Mouse (Mus musculus): ENCODE measurements around the gene Zkscan16. TPM values are rescaled to one million over a fixed set of nuclear protein-coding genes. Genes with fewer than 3 reads are reported as not detected.

Zkscan16 gene
- 2.2 and 2.6 TPM in 2 replicates for polyA plus RNA-seq (2014; fragmentation: Nextera tagmentation; extraction: Ambion mirVana)

DNA sequence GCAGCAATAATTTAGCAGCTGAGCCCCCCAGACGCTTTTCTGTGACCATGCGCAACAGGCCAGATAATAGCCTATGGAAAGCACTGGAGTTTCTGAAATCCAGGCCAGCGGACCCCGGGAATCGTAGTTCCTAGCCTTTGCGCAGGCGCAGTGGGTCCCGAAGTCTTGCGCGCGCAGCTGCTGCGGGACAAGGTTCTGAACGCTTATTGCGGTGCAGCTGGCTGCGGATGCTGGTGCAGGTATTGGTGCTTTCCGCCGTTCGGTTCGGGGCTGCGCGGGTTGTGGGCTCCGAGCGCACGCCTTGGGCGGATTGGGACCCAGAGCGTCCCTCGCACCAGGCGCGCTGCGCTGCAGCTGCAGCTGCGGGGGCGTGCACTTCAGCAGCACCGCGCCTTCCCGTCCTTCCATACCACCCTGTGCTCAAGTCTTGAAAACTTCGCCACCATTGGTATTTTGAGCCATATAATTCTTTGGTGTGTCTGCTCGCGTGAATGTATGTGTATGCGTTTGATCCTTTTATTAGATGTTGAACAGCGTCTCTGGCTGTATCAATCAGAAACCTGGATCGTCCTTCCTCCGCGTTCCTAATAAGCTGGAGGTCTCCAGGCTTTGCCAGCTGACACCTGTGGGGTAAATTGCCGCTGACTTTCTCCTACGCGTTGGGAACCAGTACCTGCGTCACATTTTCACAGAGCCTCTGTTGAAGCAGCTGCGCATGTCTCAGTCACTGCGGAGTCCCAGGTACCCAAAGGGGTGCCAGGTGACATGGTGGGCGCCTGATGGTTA lies at the start of gene Zkscan16:
Gene Zkscan16 (plus strand): TSS at position 209 of the 786 bp plus-strand sequence.
- H3K27ac ChIP-seq (replicated peaks; ENCODE audit: low read depth, low read length), result peak within 1 kb of the TSS; percentile 49
- H3K4me3 ChIP-seq (replicated peaks; ENCODE audit: low read depth, low read length), result peak within 1 kb of the TSS; percentile 66
- WGBS, result 1% methylated on average over 50 of the region's 50 CpGs
- H3K36me3 ChIP-seq (ENCODE audit: control insufficient read depth, insufficient read depth, low read length), result no peaks in the 10 kb centered on the region
- ATAC-seq (ENCODE audit: low FRiP score, low TSS enrichment) (peak; percentile 82), DNase-seq (peak; percentile 98)
- no peaks in the 10 kb centered on the region for H3K27me3 ChIP-seq (ENCODE audit: control insufficient read depth, insufficient read depth, low read length)
- H3K4me2 ChIP-seq (ENCODE audit: low read length), result peak within 1 kb of the TSS; percentile 86
- no peaks in the 10 kb centered on the region; the same call in 1 of the 2 replicates for H3K4me1 ChIP-seq (ENCODE audit: control insufficient read depth, insufficient read depth, low read length)
- H3K9ac ChIP-seq (replicated peaks; ENCODE audit: low read length), result peak within 1 kb of the TSS; percentile 62
- no peaks in the 10 kb centered on the region for H3K9me3 ChIP-seq (ENCODE audit: control insufficient read depth, low read length)

DNA sequence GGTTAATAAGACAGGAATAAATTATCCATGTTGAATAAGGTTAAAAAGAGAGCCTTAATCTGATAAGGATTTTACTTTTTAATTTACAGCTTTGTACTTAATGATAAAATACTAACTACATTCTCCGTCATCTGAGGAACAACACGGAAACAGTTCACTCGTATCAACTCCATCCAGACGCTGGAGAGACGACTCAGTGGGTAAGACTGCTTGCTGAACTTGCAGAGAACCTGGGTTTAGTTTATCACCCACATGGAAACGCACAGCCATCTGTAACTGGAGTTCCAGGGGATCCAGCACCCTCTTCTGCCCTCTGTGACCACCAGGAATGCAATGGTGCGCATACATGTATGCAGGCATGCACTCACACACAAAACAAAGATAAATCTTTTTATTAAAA lies 49.0 kb upstream of the Zkscan16 start:
- H3K4me1 ChIP-seq (ENCODE audit: control insufficient read depth, insufficient read depth, low read length), result no peaks in the 10 kb centered on the region
- H3K4me3 ChIP-seq (replicated peaks; ENCODE audit: low read depth, low read length), result no peak overlapping the region
- DNase-seq, result no peak
- whole genome bisulfite sequencing, result 87% methylated on average over 7 of the region's 7 CpGs
- H3K9ac ChIP-seq (replicated peaks; ENCODE audit: low read length), result no peak overlapping the region
- no peaks in the 10 kb centered on the region for H3K9me3 ChIP-seq (ENCODE audit: control insufficient read depth, low read length)
- no peak for ATAC-seq (ENCODE audit: low FRiP score, low TSS enrichment)
- H3K27me3 ChIP-seq (ENCODE audit: control insufficient read depth, insufficient read depth, low read length), result no peaks in the 10 kb centered on the region
- H3K36me3 ChIP-seq (ENCODE audit: control insufficient read depth, insufficient read depth, low read length), result no peaks in the 10 kb centered on the region
- no peak overlapping the region for H3K27ac ChIP-seq (replicated peaks; ENCODE audit: low read depth, low read length)
- no peak overlapping the region for H3K4me2 ChIP-seq (ENCODE audit: low read length)

DNA sequence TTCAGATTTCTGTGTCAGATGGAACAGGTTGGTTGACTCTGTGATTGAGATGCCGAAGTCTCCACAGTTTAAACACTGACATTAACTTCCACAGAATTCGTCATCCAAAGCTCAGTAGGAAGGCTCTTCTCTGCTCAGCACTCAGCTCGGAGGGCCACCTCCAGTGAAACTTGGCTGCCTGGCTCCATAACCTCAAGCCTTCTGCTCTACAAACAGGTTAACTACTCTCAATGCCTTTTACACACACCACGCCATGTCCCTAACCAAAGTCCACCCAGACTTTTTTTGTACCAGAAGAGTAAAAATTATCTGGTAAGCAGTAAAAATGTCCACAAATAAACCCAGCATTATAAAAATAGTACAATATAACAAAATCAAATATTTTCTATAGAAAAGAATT lies 46.0 kb upstream of the Zkscan16 start:
- H3K4me3 ChIP-seq (replicated peaks; ENCODE audit: low read depth, low read length), result no peak overlapping the region
- 66% methylated on average over 4 of the region's 4 CpGs for WGBS
- H3K27ac ChIP-seq (replicated peaks; ENCODE audit: low read depth, low read length), result no peak overlapping the region
- no peaks in the 10 kb centered on the region for H3K4me1 ChIP-seq (ENCODE audit: control insufficient read depth, insufficient read depth, low read length)
- no peak for DNase-seq
- ATAC-seq (ENCODE audit: low FRiP score, low TSS enrichment), result no peak
- no peaks in the 10 kb centered on the region for H3K9me3 ChIP-seq (ENCODE audit: control insufficient read depth, low read length)
- H3K27me3 ChIP-seq (ENCODE audit: control insufficient read depth, insufficient read depth, low read length), result no peaks in the 10 kb centered on the region
- H3K9ac ChIP-seq (replicated peaks; ENCODE audit: low read length), result no peak overlapping the region
- H3K4me2 ChIP-seq (ENCODE audit: low read length), result no peak overlapping the region
- no peaks in the 10 kb centered on the region for H3K36me3 ChIP-seq (ENCODE audit: control insufficient read depth, insufficient read depth, low read length)

DNA sequence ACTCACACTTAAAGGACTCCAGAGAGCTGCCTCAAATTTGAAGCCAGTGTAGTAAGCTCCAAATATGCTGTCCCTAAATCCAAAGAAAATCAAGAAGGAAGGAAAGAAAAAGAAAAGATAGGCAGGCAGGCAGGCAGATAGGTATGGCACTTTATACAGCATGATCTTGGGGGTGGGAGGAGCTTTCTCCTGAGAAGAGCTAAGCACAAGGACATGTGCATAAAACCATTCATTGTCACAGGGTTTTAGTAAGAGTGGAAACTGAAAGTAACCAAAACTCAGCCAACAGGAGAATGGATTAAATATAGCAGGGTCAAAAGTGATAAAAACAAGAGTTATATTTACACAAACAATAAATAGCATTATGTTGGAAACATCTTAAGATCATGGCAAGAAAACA lies 45.1 kb upstream of the Zkscan16 start:
- H3K27me3 ChIP-seq (ENCODE audit: control insufficient read depth, insufficient read depth, low read length), result no peaks in the 10 kb centered on the region
- H3K36me3 ChIP-seq (ENCODE audit: control insufficient read depth, insufficient read depth, low read length), result no peaks in the 10 kb centered on the region
- ATAC-seq (ENCODE audit: low FRiP score, low TSS enrichment), result no peak

DNA sequence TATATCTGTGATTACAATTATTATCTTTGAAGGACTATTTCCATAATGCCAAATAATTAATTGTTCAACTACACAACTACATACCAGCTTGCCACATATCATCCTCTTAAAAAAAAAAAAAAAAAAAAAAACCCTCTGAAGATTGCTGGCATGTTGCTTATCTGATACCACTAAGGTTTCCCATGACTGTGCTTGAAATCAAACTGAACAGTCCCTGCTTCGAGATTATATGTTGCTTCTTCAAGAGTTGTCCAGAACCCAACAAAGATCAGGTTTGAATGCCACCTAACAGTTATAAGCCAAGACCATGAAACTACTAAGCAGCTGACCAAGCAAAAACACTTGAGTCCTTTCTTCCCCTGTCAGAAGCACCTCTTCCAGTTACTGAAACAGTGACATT lies 36.0 kb upstream of the Zkscan16 start:
- no peaks in the 10 kb centered on the region for H3K9me3 ChIP-seq (ENCODE audit: control insufficient read depth, low read length)
- H3K4me1 ChIP-seq (ENCODE audit: control insufficient read depth, insufficient read depth, low read length), result 0 out of 2 replicates have a peak, but pooled peaks cover 5% of the 10 kb centered on the region
- ATAC-seq (ENCODE audit: low FRiP score, low TSS enrichment), result no peak
- whole genome bisulfite sequencing, result 92% methylated on average over 1 of the region's 1 CpGs
- H3K4me3 ChIP-seq (replicated peaks; ENCODE audit: low read depth, low read length), result no peak overlapping the region
- H3K27me3 ChIP-seq (ENCODE audit: control insufficient read depth, insufficient read depth, low read length), result no peaks in the 10 kb centered on the region
- H3K36me3 ChIP-seq (ENCODE audit: control insufficient read depth, insufficient read depth, low read length), result no peaks in the 10 kb centered on the region
- DNase-seq, result no peak
- H3K27ac ChIP-seq (replicated peaks; ENCODE audit: low read depth, low read length), result no peak overlapping the region
- H3K9ac ChIP-seq (replicated peaks; ENCODE audit: low read length), result no peak overlapping the region
- no peak overlapping the region for H3K4me2 ChIP-seq (ENCODE audit: low read length)

More for the DNA sequence above, 45.1 kb upstream of the Zkscan16 start:
- H3K9ac ChIP-seq (replicated peaks; ENCODE audit: low read length), result no peak overlapping the region
- no peak overlapping the region for H3K27ac ChIP-seq (replicated peaks; ENCODE audit: low read depth, low read length)
- H3K4me3 ChIP-seq (replicated peaks; ENCODE audit: low read depth, low read length), result no peak overlapping the region
- no peak for DNase-seq
- H3K9me3 ChIP-seq (ENCODE audit: control insufficient read depth, low read length), result no peaks in the 10 kb centered on the region
- H3K4me1 ChIP-seq (ENCODE audit: control insufficient read depth, insufficient read depth, low read length), result no peaks in the 10 kb centered on the region
- no peak overlapping the region for H3K4me2 ChIP-seq (ENCODE audit: low read length)

DNA sequence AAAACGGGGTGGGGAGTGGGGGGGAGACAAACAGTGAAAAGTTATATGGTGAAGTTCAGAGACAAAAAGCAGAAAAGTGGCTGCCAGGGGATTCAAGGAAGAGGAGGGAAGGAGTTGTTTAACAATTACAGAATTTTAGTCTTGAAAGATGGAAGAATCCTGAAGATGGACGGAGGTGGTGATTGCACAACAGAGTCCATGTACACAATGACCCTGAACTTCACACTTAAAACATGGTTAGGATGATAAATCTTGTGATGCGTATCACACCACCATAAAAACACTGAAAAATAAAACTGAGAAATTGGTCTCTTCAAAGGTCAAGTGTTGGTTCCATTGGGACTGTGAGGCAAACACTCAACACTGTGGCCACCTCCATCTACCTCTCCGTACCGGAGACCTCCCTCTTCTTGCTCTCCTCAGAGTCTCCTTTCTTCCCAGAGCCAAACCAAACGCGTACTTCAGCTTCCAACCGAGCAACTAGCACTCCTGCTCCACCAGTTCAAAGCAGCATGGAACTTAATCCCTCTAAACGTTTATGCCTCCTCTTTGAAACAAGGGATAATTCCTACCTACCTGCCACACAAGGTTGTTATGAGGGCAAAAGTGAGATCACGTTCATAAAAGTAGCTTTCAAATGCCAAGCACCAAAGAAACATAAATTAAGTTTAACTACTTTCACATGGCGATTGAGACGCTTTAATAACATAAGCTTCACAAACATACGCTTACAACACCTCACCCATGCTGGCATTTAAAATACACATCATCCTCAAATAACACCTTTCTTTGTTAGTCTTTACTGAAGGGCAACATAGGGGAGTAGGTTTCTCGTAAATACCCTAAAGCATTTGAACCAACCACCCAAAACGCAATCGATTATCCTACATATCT lies 33.0 kb upstream of the Zkscan16 start:
- WGBS, result 31% methylated on average over 16 of the region's 16 CpGs

DNA sequence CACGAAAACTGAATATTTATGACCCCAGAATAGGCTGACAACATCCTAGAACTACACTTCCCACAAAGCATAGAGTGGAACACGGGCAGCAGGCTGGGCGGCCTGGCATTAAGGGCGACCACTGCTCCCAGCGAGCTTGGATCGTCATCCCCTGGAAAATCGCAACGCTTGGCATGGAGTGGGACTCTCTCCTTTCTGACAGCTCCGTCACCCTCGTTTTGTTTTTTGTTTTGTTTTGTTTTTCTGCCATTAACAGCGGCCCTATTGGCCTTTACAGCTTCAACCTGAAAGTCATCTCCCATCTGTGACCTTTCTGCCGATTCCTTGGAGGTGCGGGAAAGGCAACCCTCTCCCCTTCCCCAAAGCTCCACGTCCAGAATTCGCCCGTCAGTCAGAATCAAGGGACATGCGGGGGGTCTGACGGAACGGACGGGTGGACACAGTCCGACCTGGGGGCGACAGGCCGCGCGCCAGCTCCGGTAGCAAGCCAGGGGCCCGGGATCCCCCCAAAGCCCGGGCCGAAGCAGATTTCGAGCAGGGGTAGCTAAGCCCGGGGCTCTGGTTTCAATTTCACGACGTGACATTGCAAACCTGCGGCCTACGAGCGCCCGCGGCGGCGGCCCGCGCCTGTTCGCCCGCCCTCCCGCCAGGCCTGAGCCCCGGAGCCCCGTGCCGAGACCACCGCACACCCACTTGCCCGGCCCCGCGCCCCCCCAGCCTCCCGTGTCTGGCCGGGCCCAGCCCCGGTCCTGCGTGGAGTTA lies 32.2 kb upstream of the Zkscan16 start:
- ATAC-seq (ENCODE audit: low FRiP score, low TSS enrichment) (peak; percentile 76), DNase-seq (peak; percentile 83)
- WGBS, result under 1% methylated on average over 56 of the region's 56 CpGs
- Histone ChIP-seq H3K4me1 (ENCODE audit: control insufficient read depth, insufficient read depth, low read length) (0 out of 2 replicates have a peak, but pooled peaks cover 5% of the 10 kb centered on the region), H3K4me2 (ENCODE audit: low read length) (peak overlapping the region; percentile 74), H3K4me3 (replicated peaks; ENCODE audit: low read depth, low read length) (peak overlapping the region; percentile 86), H3K27ac (replicated peaks; ENCODE audit: low read depth, low read length) (peak overlapping the region; percentile 98), H3K36me3 (ENCODE audit: control insufficient read depth, insufficient read depth, low read length) (no peaks in the 10 kb centered on the region), H3K27me3 (ENCODE audit: control insufficient read depth, insufficient read depth, low read length) (no peaks in the 10 kb centered on the region), H3K9ac (replicated peaks; ENCODE audit: low read length) (peak overlapping the region; percentile 95), H3K9me3 (ENCODE audit: control insufficient read depth, low read length) (no peaks in the 10 kb centered on the region)

More for the DNA sequence above, 33.0 kb upstream of the Zkscan16 start:
- DNase-seq, result peak; percentile 15
- peak overlapping the region; percentile 74 for H3K4me2 ChIP-seq (ENCODE audit: low read length)
- no peak overlapping the region; the same call in 1 of the 2 replicates for H3K27ac ChIP-seq (replicated peaks; ENCODE audit: low read depth, low read length)
- peak overlapping the region; percentile 86 for H3K4me3 ChIP-seq (replicated peaks; ENCODE audit: low read depth, low read length)
- H3K9ac ChIP-seq (replicated peaks; ENCODE audit: low read length), result peak overlapping the region; percentile 95
- no peak for ATAC-seq (ENCODE audit: low FRiP score, low TSS enrichment)
- no peaks in the 10 kb centered on the region for H3K9me3 ChIP-seq (ENCODE audit: control insufficient read depth, low read length)
- H3K27me3 ChIP-seq (ENCODE audit: control insufficient read depth, insufficient read depth, low read length), result no peaks in the 10 kb centered on the region
- 0 out of 2 replicates have a peak, but pooled peaks cover 5% of the 10 kb centered on the region for H3K4me1 ChIP-seq (ENCODE audit: control insufficient read depth, insufficient read depth, low read length)
- H3K36me3 ChIP-seq (ENCODE audit: control insufficient read depth, insufficient read depth, low read length), result no peaks in the 10 kb centered on the region

All from midbrain, embryonic 14.5 days (tissue).